Mouse (Mus musculus): ENCODE data around the gene Ccs. TPM values are rescaled to one million over a fixed set of nuclear protein-coding genes. Genes with fewer than 3 reads are reported as not detected.

Gene Ccs
- polyA plus RNA-seq (2014; fragmentation: Illumina TruSeq; extraction: RNeasy Lipid Tissue Mini Kit (QIAGEN cat#74804); ENCODE audit: low read depth, low replicate concordance), result 1.5 TPM

GRCm38 (mm10) chr19:4839149-4839548 lies at the start of gene Ccs, which contains the start of gene Ccdc87:
Ccs (minus strand) TSS chr19:4839332.
Ccdc87 (plus strand) TSS chr19:4839366.

DNA sequence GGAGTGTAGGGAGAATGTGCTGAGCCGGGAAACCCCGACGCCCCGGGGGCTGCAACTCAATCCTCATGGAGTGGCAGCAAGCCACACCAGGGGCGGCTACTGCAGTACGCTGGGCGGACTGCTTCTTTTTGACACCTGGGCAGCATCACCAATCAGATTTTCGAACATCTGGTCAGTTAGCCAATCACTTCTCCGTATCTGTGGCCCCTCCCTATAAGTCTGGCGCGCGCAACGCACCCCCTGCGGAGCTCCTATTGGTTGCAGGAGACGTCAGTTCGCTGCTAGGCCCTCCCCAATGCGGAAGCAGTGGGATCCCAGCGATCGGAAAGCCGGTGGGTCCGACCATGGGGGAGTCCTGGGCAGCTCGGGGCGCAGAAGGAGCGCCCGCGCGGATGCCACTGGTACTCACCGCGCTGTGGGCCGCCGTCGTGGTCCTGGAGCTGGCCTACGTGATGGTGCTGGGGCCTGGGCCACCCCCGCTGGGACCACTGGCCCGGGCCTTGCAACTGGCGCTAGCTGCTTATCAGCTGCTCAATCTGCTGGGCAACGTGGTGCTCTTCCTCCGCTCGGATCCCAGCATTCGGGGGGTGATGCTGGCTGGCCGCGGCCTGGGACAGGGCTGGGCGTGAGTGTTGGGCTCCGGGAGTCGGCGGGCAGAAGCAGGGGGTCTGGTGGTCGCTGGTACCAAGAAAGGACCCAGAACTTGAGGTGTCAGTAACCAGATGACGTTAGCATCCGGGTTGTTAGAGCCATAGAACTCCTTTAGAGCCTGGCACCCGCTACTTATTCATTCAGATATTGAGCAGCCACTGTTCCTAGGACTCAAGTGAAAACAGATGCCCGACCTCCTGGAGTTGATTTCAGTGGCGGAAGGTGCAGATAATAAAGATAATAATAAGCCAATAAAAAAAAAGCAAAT lies 39.5 kb upstream of the Ccs start, which contains the start of gene Zdhhc24:
Gene Zdhhc24, plus strand, starts transcription at position 264 of the 919 bp plus-strand sequence.

DNA sequence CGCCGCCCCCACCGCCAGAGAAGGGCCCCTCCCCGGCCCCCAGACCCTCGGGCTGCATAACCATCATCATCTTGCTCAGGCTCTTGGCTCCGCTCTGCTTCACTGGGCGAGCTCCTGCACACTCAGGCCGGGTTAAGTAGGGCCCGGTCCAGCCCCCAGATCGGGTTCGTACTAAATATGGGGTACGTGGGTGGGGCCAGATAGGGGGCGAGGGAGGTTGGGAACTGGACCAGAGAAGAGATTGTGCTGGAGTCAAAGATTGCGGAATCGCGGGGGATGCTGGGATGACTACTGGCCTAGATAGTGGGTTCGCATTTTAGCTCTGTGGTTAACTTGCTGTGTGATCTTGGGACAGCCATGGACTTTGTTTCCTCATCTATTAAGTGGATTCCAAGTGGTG lies 38.7 kb upstream of the Ccs start, which contains the start of gene Actn3:
Gene Actn3, minus strand, starts transcription at position 125 of the 400 bp plus-strand sequence.

DNA sequence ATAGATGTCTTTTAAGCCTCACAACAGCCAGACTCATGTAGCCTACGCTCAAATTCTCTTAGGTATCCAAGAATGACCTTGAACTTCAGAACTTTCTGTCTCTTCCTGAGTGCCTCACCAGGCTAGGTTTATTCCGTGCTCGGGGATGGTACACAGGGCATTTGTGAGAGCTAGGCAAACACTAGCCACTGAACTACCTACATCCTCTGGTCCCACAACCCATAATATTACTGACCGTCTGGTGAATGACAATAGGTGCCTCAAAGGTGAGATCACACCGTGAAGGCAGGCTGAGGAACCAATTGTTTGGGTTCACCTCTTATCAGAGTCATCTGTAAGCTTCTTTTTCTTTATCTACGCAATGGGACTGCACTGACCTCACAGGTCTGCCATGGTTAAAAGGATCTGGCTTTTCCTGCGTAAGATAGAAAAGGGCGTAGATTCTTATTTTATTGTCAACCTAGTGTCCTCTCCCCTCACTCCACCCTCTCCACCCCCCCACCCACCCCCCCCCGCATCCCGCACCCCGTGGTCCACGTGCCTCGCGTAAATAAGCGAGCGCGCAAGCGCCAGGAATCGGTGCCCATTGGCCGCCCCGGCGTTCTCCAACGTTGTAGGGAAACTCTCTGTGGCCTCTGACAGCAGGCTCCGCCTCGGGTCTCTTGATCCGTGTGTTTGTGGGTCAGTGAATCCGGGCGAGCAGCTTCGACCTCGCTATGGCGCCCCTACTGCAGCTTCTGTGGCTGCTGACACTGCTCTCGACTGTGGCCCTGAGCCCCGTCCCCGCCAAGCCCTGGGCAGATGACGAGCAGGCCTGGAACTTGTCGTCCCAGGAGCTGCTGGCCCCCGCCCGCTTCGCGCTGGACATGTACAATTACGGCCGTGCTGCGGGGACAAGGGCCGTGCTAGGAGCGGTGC lies 15.7 kb upstream of the Ccs start, which contains the start of gene Ctsf:
Gene Ctsf, plus strand, starts transcription at position 579 of the 918 bp plus-strand sequence.

GRCm38 (mm10) chr19:4811063-4811908 lies 27.8 kb downstream of the Ccs start, which contains the start of the genes Gm21992 and Rbm14:
Gm21992 (minus strand) TSS chr19:4811612.
Rbm14 (minus strand) TSS chr19:4811634.

GRCm38 (mm10) chr19:4793831-4794422 lies 45.2 kb downstream of the Ccs start, which contains the start of gene Rbm4:
Rbm4 (minus strand) TSS chr19:4793901.

Other genes with a start within 250 kb of the Ccs start
- not detected for gene Lrfn4, start 223.7 kb downstream of the Ccs start, polyA plus RNA-seq (2014; fragmentation: Illumina TruSeq; extraction: RNeasy Lipid Tissue Mini Kit (QIAGEN cat#74804); ENCODE audit: low read depth, low replicate concordance)
- 2.3 TPM for gene Rce1, start 213.7 kb downstream of the Ccs start, polyA plus RNA-seq (2014; fragmentation: Illumina TruSeq; extraction: RNeasy Lipid Tissue Mini Kit (QIAGEN cat#74804); ENCODE audit: low read depth, low replicate concordance)
- 1.9 TPM for gene Gm960, start 140.7 kb downstream of the Ccs start, polyA plus RNA-seq (2014; fragmentation: Illumina TruSeq; extraction: RNeasy Lipid Tissue Mini Kit (QIAGEN cat#74804); ENCODE audit: low read depth, low replicate concordance)
- 0.13 TPM for gene Sptbn2, start 128.2 kb downstream of the Ccs start, polyA plus RNA-seq (2014; fragmentation: Illumina TruSeq; extraction: RNeasy Lipid Tissue Mini Kit (QIAGEN cat#74804); ENCODE audit: low read depth, low replicate concordance)
- gene Rbm4b, start 82.8 kb downstream of the Ccs start, polyA plus RNA-seq (2014; fragmentation: Illumina TruSeq; extraction: RNeasy Lipid Tissue Mini Kit (QIAGEN cat#74804); ENCODE audit: low read depth, low replicate concordance), result 73.0 TPM
- gene Rbm4, start 45.4 kb downstream of the Ccs start, polyA plus RNA-seq (2014; fragmentation: Illumina TruSeq; extraction: RNeasy Lipid Tissue Mini Kit (QIAGEN cat#74804); ENCODE audit: low read depth, low replicate concordance), result 11.1 TPM
- gene Gm21992, start 27.7 kb downstream of the Ccs start, polyA plus RNA-seq (2014; fragmentation: Illumina TruSeq; extraction: RNeasy Lipid Tissue Mini Kit (QIAGEN cat#74804); ENCODE audit: low read depth, low replicate concordance), result 4.2 TPM
- 7.7 TPM for gene Rbm14, start 27.7 kb downstream of the Ccs start, polyA plus RNA-seq (2014; fragmentation: Illumina TruSeq; extraction: RNeasy Lipid Tissue Mini Kit (QIAGEN cat#74804); ENCODE audit: low read depth, low replicate concordance)
- 31.7 TPM for gene Ccdc87, start within 50 bp of the Ccs start, polyA plus RNA-seq (2014; fragmentation: Illumina TruSeq; extraction: RNeasy Lipid Tissue Mini Kit (QIAGEN cat#74804); ENCODE audit: low read depth, low replicate concordance)
- 10.1 TPM for gene Ctsf, start 15.8 kb upstream of the Ccs start, polyA plus RNA-seq (2014; fragmentation: Illumina TruSeq; extraction: RNeasy Lipid Tissue Mini Kit (QIAGEN cat#74804); ENCODE audit: low read depth, low replicate concordance)
- 0.50 TPM for gene Actn3, start 38.6 kb upstream of the Ccs start, polyA plus RNA-seq (2014; fragmentation: Illumina TruSeq; extraction: RNeasy Lipid Tissue Mini Kit (QIAGEN cat#74804); ENCODE audit: low read depth, low replicate concordance)
- 6.2 TPM for gene Zdhhc24, start 39.3 kb upstream of the Ccs start, polyA plus RNA-seq (2014; fragmentation: Illumina TruSeq; extraction: RNeasy Lipid Tissue Mini Kit (QIAGEN cat#74804); ENCODE audit: low read depth, low replicate concordance)
- gene Bbs1, start 67.3 kb upstream of the Ccs start, polyA plus RNA-seq (2014; fragmentation: Illumina TruSeq; extraction: RNeasy Lipid Tissue Mini Kit (QIAGEN cat#74804); ENCODE audit: low read depth, low replicate concordance), result 10.4 TPM
- gene Dpp3, start 89.0 kb upstream of the Ccs start, polyA plus RNA-seq (2014; fragmentation: Illumina TruSeq; extraction: RNeasy Lipid Tissue Mini Kit (QIAGEN cat#74804); ENCODE audit: low read depth, low replicate concordance), result 3.0 TPM
- gene Peli3, start 103.8 kb upstream of the Ccs start, polyA plus RNA-seq (2014; fragmentation: Illumina TruSeq; extraction: RNeasy Lipid Tissue Mini Kit (QIAGEN cat#74804); ENCODE audit: low read depth, low replicate concordance), result 0.28 TPM
- 36.5 TPM for gene Mrpl11, start 122.8 kb upstream of the Ccs start, polyA plus RNA-seq (2014; fragmentation: Illumina TruSeq; extraction: RNeasy Lipid Tissue Mini Kit (QIAGEN cat#74804); ENCODE audit: low read depth, low replicate concordance)
- gene Npas4, start 151.0 kb upstream of the Ccs start, polyA plus RNA-seq (2014; fragmentation: Illumina TruSeq; extraction: RNeasy Lipid Tissue Mini Kit (QIAGEN cat#74804); ENCODE audit: low read depth, low replicate concordance), result 0.14 TPM
- not detected for gene Slc29a2, start 184.5 kb upstream of the Ccs start, polyA plus RNA-seq (2014; fragmentation: Illumina TruSeq; extraction: RNeasy Lipid Tissue Mini Kit (QIAGEN cat#74804); ENCODE audit: low read depth, low replicate concordance)
- gene B4gat1, start 199.5 kb upstream of the Ccs start, polyA plus RNA-seq (2014; fragmentation: Illumina TruSeq; extraction: RNeasy Lipid Tissue Mini Kit (QIAGEN cat#74804); ENCODE audit: low read depth, low replicate concordance), result 1.8 TPM
- gene AC124502.3, start 199.6 kb upstream of the Ccs start, polyA plus RNA-seq (2014; fragmentation: Illumina TruSeq; extraction: RNeasy Lipid Tissue Mini Kit (QIAGEN cat#74804); ENCODE audit: low read depth, low replicate concordance), result 1.3 TPM
- gene Brms1, start 202.0 kb upstream of the Ccs start, polyA plus RNA-seq (2014; fragmentation: Illumina TruSeq; extraction: RNeasy Lipid Tissue Mini Kit (QIAGEN cat#74804); ENCODE audit: low read depth, low replicate concordance), result 8.2 TPM
- gene Rin1, start 211.1 kb upstream of the Ccs start, polyA plus RNA-seq (2014; fragmentation: Illumina TruSeq; extraction: RNeasy Lipid Tissue Mini Kit (QIAGEN cat#74804); ENCODE audit: low read depth, low replicate concordance), result 1.6 TPM
- 0.10 TPM for gene Cd248, start 228.7 kb upstream of the Ccs start, polyA plus RNA-seq (2014; fragmentation: Illumina TruSeq; extraction: RNeasy Lipid Tissue Mini Kit (QIAGEN cat#74804); ENCODE audit: low read depth, low replicate concordance)
- gene Tmem151a, start 246.2 kb upstream of the Ccs start, polyA plus RNA-seq (2014; fragmentation: Illumina TruSeq; extraction: RNeasy Lipid Tissue Mini Kit (QIAGEN cat#74804); ENCODE audit: low read depth, low replicate concordance), result 4.4 TPM
- gene Yif1a, start 249.2 kb upstream of the Ccs start, polyA plus RNA-seq (2014; fragmentation: Illumina TruSeq; extraction: RNeasy Lipid Tissue Mini Kit (QIAGEN cat#74804); ENCODE audit: low read depth, low replicate concordance), result 24.1 TPM